Mouse (Mus musculus): ENCODE results near the gene Pabpc4. TPM values are rescaled to one million over a fixed set of nuclear protein-coding genes. Genes with fewer than 3 reads are reported as not detected.

Pabpc4 gene
- total and polyA plus RNA-seq, 3 experiments, result 112 to 1,118 (median 328) TPM

DNA sequence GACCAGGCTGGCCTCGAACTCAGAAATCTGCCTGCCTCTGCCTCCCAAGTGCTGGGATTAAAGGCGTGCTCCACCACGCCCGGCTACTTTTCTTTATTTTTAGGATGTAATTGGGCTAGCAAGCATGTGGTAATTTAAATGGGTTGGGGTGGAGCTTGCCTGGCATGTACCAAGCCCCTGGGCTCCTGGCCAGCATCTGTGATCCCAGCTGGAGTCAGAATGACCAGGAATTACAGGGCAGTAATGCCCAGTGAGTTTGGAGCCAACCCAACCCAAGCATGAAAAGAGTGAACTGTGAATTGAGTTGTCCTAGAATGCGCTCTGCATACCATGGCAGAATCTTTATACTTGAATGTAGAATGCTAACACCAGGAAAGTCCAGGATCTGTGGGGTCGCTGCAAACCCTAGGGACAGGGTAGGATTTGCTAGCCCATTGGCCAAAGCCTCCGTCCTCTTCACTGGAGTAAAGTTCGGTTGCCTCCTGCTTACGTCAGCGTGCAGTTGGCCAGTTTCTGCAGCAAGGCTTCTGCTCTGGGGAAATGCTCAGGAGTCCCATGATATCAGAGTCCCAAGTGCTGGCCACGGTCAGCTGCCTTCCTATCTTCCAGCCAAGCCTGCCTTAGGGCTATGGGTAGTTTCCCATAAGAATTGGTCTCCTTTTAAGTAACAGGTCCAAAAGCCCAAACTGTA is 37.0 kb downstream of the Pabpc4 start:
- Histone ChIP-seq H3K9me3 (replicated peaks) (peaks cover 12% of the 10 kb centered on the region), H3K36me3 (replicated peaks) (peaks cover 92% of the 10 kb centered on the region), H3K4me3 (ENCODE audit: low read depth, low read length) (no peak overlapping the region), H3K27me3 (ENCODE audit: insufficient read depth, low read length) (no peaks in the 10 kb centered on the region), H3K4me1 (ENCODE audit: insufficient read depth, low read depth, low read length) (peaks cover 29% of the 10 kb centered on the region)
- DNase-seq (ENCODE audit: low spot score) (no peak), ATAC-seq (ENCODE audit: extremely low read depth, insufficient number of reproducible peaks, low FRiP score, poor library complexity, severe bottlenecking) (no peak)
- no peak for TF ChIP-seq GATA2 (IDR thresholded peaks at IDR 0.05; ENCODE audit: borderline replicate concordance, low read depth, low read length)
- no peak for TF ChIP-seq CTCF (IDR thresholded peaks at IDR 0.05; ENCODE audit: low read depth, low read length)
- TF ChIP-seq TAL1 (conservative IDR thresholded peaks at IDR 0.05; ENCODE audit: low read depth, low read length), result no peak
- no peak for TF ChIP-seq POLR2AphosphoS5 (IDR thresholded peaks at IDR 0.05; ENCODE audit: insufficient replicate concordance, low read depth, low read length)
- no peak for TF ChIP-seq GATA1 (IDR thresholded peaks at IDR 0.05; ENCODE audit: borderline replicate concordance, low read length)

DNA sequence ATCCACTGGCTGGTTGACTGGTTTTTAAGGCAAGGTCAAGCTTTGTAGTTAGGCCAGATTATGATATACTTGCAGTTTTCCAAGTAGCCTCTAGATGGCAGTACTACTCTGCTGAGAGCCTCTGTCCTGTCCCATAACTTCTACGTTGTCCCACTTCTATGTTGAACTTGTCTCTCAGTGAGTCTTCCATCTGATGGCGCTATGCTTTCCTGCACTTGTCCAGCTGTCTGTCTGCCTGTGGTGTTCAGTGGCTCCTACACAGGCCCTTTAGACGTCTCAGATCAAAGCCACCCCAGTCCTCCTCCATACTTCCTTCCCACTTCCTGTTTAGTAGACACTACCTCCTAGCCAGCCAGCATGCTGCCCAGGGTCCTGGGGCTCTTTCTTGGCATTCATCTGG is 43.6 kb downstream of the Pabpc4 start:
- H3K9me3 ChIP-seq (replicated peaks), result peaks cover 12% of the 10 kb centered on the region
- no peaks in the 10 kb centered on the region for H3K27me3 ChIP-seq (ENCODE audit: insufficient read depth, low read length)
- peaks cover 59% of the 10 kb centered on the region for H3K36me3 ChIP-seq (replicated peaks)
- peaks cover 6% of the 10 kb centered on the region for H3K4me1 ChIP-seq (ENCODE audit: insufficient read depth, low read depth, low read length)
- DNase-seq (ENCODE audit: low spot score), result peak; percentile 47
- ATAC-seq (ENCODE audit: extremely low read depth, insufficient number of reproducible peaks, low FRiP score, poor library complexity, severe bottlenecking), result peak; percentile 52; the same call in 1 of the 2 replicates
- no peak overlapping the region for H3K4me3 ChIP-seq (ENCODE audit: low read depth, low read length)
- no peak for TF ChIP-seq GATA1 (IDR thresholded peaks at IDR 0.05; ENCODE audit: borderline replicate concordance, low read length)
- TF ChIP-seq CTCF (IDR thresholded peaks at IDR 0.05; ENCODE audit: low read depth, low read length), result peak; percentile 54

DNA sequence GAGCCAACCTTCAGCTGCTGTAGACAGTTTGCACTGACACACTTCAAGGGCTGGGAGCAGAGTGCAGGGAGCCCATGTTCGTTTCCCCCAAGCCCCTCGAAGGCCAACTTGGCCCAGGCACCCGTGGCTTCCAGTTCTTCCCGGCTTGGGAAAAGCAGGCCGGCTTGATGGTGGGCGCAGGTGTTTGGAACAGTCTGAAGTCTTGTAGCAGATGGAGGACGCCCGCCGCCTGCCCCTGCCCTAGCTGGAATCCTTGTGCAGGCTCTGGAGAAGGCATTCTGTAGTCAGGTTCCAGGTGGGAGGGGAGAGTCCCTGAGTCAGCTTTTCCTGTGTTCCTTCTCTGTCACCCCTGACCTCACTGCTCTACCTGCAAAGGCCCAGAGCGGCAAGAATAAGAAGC is 44.8 kb downstream of the Pabpc4 start:
- TF ChIP-seq GATA1 (IDR thresholded peaks at IDR 0.05; ENCODE audit: borderline replicate concordance, low read length) (no peak), TAL1 (conservative IDR thresholded peaks at IDR 0.05; ENCODE audit: low read depth, low read length) (no peak), POLR2AphosphoS5 (IDR thresholded peaks at IDR 0.05; ENCODE audit: insufficient replicate concordance, low read depth, low read length) (no peak)
- peaks cover 52% of the 10 kb centered on the region for H3K36me3 ChIP-seq (replicated peaks)
- no peaks in the 10 kb centered on the region for H3K27me3 ChIP-seq (ENCODE audit: insufficient read depth, low read length)
- peaks cover 6% of the 10 kb centered on the region for H3K4me1 ChIP-seq (ENCODE audit: insufficient read depth, low read depth, low read length)
- no peak overlapping the region for H3K4me3 ChIP-seq (ENCODE audit: low read depth, low read length)
- DNase-seq (ENCODE audit: low spot score) (no peak), ATAC-seq (ENCODE audit: extremely low read depth, insufficient number of reproducible peaks, low FRiP score, poor library complexity, severe bottlenecking) (no peak)
- H3K9me3 ChIP-seq (replicated peaks), result peaks cover 12% of the 10 kb centered on the region

DNA sequence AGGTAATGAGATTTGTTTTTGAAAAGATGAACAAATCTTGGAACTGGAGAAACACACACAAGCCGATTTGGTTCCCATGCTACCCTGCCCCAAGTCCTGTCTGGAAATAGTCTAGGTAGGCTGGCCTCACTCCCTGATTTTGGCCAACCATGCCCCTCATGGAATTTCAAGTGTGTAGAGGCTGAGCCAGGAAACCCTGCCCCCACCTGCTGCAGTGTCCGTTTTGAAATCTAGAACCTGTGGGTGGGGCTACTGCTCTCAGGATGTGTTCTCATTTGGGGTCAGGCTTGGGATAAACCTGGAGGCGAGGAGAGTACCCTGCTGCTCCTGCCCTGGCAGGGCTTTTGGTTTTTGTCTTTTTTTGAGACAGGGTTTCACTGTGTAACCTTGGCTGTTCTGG is 46.1 kb downstream of the Pabpc4 start:
- H3K9me3 ChIP-seq (replicated peaks), result peaks cover 8% of the 10 kb centered on the region
- TF ChIP-seq GATA2 (IDR thresholded peaks at IDR 0.05; ENCODE audit: borderline replicate concordance, low read depth, low read length), result no peak
- no peak for TF ChIP-seq POLR2AphosphoS5 (IDR thresholded peaks at IDR 0.05; ENCODE audit: insufficient replicate concordance, low read depth, low read length)
- no peak for TF ChIP-seq TAL1 (conservative IDR thresholded peaks at IDR 0.05; ENCODE audit: low read depth, low read length)
- no peak for TF ChIP-seq CTCF (IDR thresholded peaks at IDR 0.05; ENCODE audit: low read depth, low read length)
- no peak for TF ChIP-seq GATA1 (IDR thresholded peaks at IDR 0.05; ENCODE audit: borderline replicate concordance, low read length)
- ATAC-seq (ENCODE audit: extremely low read depth, insufficient number of reproducible peaks, low FRiP score, poor library complexity, severe bottlenecking) (no peak), DNase-seq (ENCODE audit: low spot score) (no peak)
- H3K4me1 ChIP-seq (ENCODE audit: insufficient read depth, low read depth, low read length), result peaks cover 11% of the 10 kb centered on the region
- no peak overlapping the region for H3K4me3 ChIP-seq (ENCODE audit: low read depth, low read length)
- no peaks in the 10 kb centered on the region for H3K27me3 ChIP-seq (ENCODE audit: insufficient read depth, low read length)
- H3K36me3 ChIP-seq (replicated peaks), result peaks cover 39% of the 10 kb centered on the region

DNA sequence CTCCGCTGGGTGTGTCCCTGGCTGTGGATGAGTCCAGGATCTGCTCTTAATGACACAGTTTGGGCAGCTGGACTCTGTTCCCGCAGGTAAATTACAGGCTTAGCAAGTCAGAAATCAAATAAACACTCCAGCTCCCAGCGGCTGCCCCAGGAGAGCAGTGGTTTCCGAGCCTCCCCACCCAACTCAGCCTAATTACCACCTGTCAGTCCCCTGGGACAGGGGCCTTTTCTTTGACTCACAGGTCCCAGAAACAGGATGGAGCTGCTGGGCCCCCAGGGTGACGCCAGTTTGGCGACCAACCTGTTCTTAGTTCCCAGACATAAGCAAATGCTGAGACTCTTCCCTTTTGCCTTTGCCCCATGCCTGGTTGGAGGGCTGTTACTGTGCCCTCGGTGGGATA is 49.7 kb downstream of the Pabpc4 start:
- peaks cover 5% of the 10 kb centered on the region; the same call in 1 of the 2 replicates for H3K4me1 ChIP-seq (ENCODE audit: insufficient read depth, low read depth, low read length)
- no peak for ATAC-seq (ENCODE audit: extremely low read depth, insufficient number of reproducible peaks, low FRiP score, poor library complexity, severe bottlenecking)
- TF ChIP-seq GATA1 (IDR thresholded peaks at IDR 0.05; ENCODE audit: borderline replicate concordance, low read length), result no peak
- no peak for TF ChIP-seq POLR2AphosphoS5 (IDR thresholded peaks at IDR 0.05; ENCODE audit: insufficient replicate concordance, low read depth, low read length)
- TF ChIP-seq GATA2 (IDR thresholded peaks at IDR 0.05; ENCODE audit: borderline replicate concordance, low read depth, low read length), result no peak
- TF ChIP-seq TAL1 (conservative IDR thresholded peaks at IDR 0.05; ENCODE audit: low read depth, low read length), result no peak
- no peak for TF ChIP-seq CTCF (IDR thresholded peaks at IDR 0.05; ENCODE audit: low read depth, low read length)
- H3K36me3 ChIP-seq (replicated peaks), result peaks cover 15% of the 10 kb centered on the region
- DNase-seq (ENCODE audit: low spot score), result no peak
- H3K9me3 ChIP-seq (replicated peaks), result no peaks in the 10 kb centered on the region
- no peak overlapping the region for H3K4me3 ChIP-seq (ENCODE audit: low read depth, low read length)
- H3K27me3 ChIP-seq (ENCODE audit: insufficient read depth, low read length), result peaks cover 10% of the 10 kb centered on the region; the same call in 1 of the 2 replicates

DNA sequence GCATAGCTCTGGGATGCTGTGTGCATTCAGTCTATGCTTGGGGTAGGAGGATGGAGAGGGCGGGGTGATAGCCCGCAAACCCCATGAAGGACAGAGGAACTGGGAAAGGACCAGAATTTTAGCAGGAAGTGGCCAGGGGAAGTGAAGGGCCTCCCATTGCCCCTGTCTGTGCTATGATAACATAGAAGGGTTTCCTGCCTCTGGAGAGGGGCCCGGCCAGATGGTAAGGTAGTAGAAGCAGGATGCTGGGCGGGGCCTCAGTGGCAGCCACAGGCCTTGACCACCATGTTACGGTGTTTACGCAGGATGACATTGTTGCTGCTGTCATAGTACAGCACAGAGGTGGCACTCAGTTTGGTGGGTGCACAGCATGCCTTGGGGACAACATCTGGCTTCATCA is 50.9 kb downstream of the Pabpc4 start:
- peaks cover 5% of the 10 kb centered on the region for H3K36me3 ChIP-seq (replicated peaks)
- no peak overlapping the region for H3K4me3 ChIP-seq (ENCODE audit: low read depth, low read length)
- no peak; the same call in 1 of the 2 replicates for ATAC-seq (ENCODE audit: extremely low read depth, insufficient number of reproducible peaks, low FRiP score, poor library complexity, severe bottlenecking)
- H3K27me3 ChIP-seq (ENCODE audit: insufficient read depth, low read length), result peaks cover 12% of the 10 kb centered on the region; the same call in 1 of the 2 replicates
- no peak for DNase-seq (ENCODE audit: low spot score)
- TF ChIP-seq GATA2 (IDR thresholded peaks at IDR 0.05; ENCODE audit: borderline replicate concordance, low read depth, low read length), result no peak
- no peak for TF ChIP-seq CTCF (IDR thresholded peaks at IDR 0.05; ENCODE audit: low read depth, low read length)
- TF ChIP-seq TAL1 (conservative IDR thresholded peaks at IDR 0.05; ENCODE audit: low read depth, low read length), result no peak
- TF ChIP-seq GATA1 (IDR thresholded peaks at IDR 0.05; ENCODE audit: borderline replicate concordance, low read length), result no peak
- no peak for TF ChIP-seq POLR2AphosphoS5 (IDR thresholded peaks at IDR 0.05; ENCODE audit: insufficient replicate concordance, low read depth, low read length)
- H3K4me1 ChIP-seq (ENCODE audit: insufficient read depth, low read depth, low read length), result peaks cover 5% of the 10 kb centered on the region; the same call in 1 of the 2 replicates
- H3K9me3 ChIP-seq (replicated peaks), result no peaks in the 10 kb centered on the region
